Mouse (Mus musculus): ENCODE measurements around the gene Hsd3b7. TPM values are rescaled to one million over a fixed set of nuclear protein-coding genes. Genes with fewer than 3 reads are reported as not detected.

The Hsd3b7 gene
- 55.9 and 75.3 TPM in 2 replicates for polyA plus RNA-seq (2015; fragmentation: Nextera tagmentation; extraction: Ambion mirVana)

DNA sequence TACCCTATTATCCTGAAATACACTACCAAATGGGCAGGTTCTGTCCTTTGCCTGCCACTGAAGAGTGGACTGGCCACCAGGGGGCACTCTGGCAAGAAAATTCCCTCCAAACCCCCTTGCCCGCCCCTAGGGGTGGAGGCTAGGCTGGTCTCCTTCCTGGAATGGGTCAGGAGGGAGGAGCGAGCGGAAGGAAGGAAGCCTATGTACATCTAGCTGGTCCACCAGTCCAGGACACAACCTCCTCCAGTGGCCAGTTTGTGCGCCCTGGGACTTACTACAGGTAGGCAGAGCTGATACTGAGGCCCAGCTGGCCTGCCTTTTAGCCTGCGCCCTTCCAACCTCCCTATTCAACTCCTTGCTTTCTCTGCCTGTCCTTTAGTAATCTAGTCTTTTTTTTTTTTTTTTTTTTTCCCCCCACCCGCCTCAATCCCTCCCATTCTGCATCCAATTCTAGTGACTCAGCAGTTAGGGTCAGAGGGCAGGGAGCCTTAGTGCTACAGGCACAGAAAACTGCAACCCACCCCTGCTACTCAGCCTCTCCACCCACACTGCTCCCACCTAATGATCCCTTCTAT lies at the start of gene Hsd3b7:
Gene Hsd3b7, plus strand, starts transcription at position 170 of the 575 bp plus-strand sequence.
- H3K4me3 ChIP-seq (replicated peaks), result peak within 1 kb of the TSS; percentile 33
- peak; percentile 49 for ATAC-seq (ENCODE audit: insufficient read depth)
- H3K9me3 ChIP-seq (replicated peaks), result no peaks in the 10 kb centered on the region
- H3K27ac ChIP-seq (replicated peaks), result peak within 1 kb of the TSS; percentile 67
- peaks cover 51% of the 10 kb centered on the region for H3K36me3 ChIP-seq (replicated peaks)
- peaks cover 51% of the 10 kb centered on the region for H3K4me1 ChIP-seq (replicated peaks)
- peak within 1 kb of the TSS; percentile 56 for H3K4me2 ChIP-seq
- H3K9ac ChIP-seq, result no peak within 1 kb of the TSS
- 16% methylated on average over 6 of the region's 6 CpGs for WGBS (ENCODE audit: insufficient replicate concordance)
- no peaks in the 10 kb centered on the region for H3K27me3 ChIP-seq

DNA sequence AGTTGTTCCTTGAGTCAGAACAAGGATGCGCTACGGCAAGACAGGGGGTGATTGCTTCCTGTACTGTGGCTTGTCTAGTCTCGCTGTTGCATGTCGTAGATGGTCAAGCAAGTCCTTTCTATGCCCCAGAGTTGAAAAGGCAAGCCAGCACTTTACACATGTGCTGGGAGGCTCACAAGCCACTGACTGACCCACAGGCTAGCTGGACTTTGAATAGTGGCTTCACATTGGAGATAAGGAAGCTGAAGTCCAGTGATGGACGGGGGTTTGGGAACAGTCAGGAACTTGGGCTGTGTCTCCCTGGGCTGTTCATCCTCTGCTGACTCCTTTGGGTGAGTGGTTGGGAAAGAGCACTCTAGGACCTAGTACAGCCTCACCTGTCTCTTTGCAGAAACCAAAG lies 48.8 kb upstream of the Hsd3b7 start:
- Histone ChIP-seq H3K9me3 (replicated peaks) (no peaks in the 10 kb centered on the region), H3K4me1 (replicated peaks) (peaks cover 10% of the 10 kb centered on the region), H3K27ac (replicated peaks) (no peak overlapping the region), H3K36me3 (replicated peaks) (peaks cover 20% of the 10 kb centered on the region), H3K4me2 (no peak overlapping the region), H3K4me3 (replicated peaks) (no peak overlapping the region), H3K9ac (no peak overlapping the region), H3K27me3 (no peaks in the 10 kb centered on the region)
- WGBS (ENCODE audit: insufficient replicate concordance), result 81% methylated on average over 5 of the region's 5 CpGs
- ATAC-seq (ENCODE audit: insufficient read depth), result no peak

DNA sequence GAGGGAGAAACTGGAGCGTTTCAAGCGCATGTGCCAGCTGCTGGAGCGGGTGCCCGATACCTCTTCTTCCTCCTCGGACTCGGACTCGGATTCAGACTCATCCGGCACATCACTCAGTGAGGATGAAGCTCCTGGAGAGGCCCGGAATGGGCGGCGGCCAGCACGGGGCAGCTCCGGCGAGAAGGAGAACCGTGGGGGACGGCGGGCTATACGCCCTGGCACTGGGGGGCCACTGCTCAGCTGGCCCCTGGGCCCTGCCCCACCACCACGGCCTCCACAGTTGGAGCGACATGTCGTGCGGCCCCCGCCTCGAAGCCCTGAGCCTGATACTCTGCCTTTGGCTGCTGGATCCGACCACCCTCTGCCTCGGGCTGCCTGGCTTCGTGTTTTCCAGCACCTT lies 48.3 kb upstream of the Hsd3b7 start:
- WGBS (ENCODE audit: insufficient replicate concordance), result 85% methylated on average over 27 of the region's 27 CpGs
- peaks cover 20% of the 10 kb centered on the region for H3K36me3 ChIP-seq (replicated peaks)
- peaks cover 6% of the 10 kb centered on the region; the same call in 1 of the 2 replicates for H3K4me1 ChIP-seq (replicated peaks)
- no peak overlapping the region for H3K4me3 ChIP-seq (replicated peaks)
- H3K4me2 ChIP-seq, result no peak overlapping the region
- ATAC-seq (ENCODE audit: insufficient read depth), result no peak
- no peak overlapping the region for H3K27ac ChIP-seq (replicated peaks)
- no peaks in the 10 kb centered on the region for H3K9me3 ChIP-seq (replicated peaks)
- H3K9ac ChIP-seq, result no peak overlapping the region
- no peaks in the 10 kb centered on the region for H3K27me3 ChIP-seq

DNA sequence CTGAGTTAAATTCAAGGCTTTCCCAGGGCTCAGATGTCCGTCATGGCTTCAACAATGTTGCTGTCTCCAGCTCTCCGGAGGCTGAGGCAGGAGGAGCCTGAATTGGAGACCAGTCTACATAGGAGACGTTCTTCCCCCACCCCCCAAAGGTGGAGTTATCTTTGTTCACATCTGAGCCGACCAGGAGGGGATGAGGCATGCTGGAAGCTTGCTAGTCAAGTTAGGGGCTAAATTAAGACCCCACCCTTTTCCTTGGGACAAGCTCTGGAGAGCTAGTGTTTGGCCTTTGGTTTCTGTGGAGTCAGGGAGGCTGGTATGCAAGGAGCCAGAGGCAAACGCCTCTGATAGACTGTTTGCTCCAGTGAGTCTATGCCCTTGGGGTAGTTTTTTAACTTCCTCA lies 47.2 kb upstream of the Hsd3b7 start:
- Histone ChIP-seq H3K9me3 (replicated peaks) (no peaks in the 10 kb centered on the region), H3K4me2 (no peak overlapping the region), H3K9ac (no peak overlapping the region), H3K27ac (replicated peaks) (no peak overlapping the region), H3K27me3 (no peaks in the 10 kb centered on the region), H3K4me3 (replicated peaks) (no peak overlapping the region), H3K4me1 (replicated peaks) (no peaks in the 10 kb centered on the region), H3K36me3 (replicated peaks) (peaks cover 20% of the 10 kb centered on the region)
- no peak for ATAC-seq (ENCODE audit: insufficient read depth)
- WGBS (ENCODE audit: insufficient replicate concordance), result 57% methylated on average over 5 of the region's 5 CpGs

DNA sequence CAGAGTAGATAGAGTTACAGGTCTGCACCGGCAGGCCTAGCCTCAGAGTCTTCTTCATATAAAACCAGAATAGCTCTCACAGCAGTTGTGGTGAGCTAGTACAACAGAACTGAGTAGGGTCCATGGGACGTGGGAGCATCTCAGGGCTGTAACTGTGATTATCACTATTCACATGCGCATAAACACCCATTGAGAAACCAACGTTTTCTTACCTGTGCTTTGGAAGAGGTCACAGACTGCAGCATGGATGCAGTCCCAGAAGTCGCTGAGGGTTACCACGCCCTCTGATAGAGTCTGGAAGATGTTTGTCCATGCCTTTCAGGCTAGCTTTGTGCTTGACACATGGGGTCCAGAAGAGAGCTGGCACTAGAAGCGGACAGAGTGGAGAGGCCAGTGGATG lies 46.7 kb upstream of the Hsd3b7 start:
- Histone ChIP-seq H3K4me1 (replicated peaks) (no peaks in the 10 kb centered on the region), H3K27me3 (no peaks in the 10 kb centered on the region), H3K9me3 (replicated peaks) (no peaks in the 10 kb centered on the region), H3K4me2 (no peak overlapping the region), H3K27ac (replicated peaks) (no peak overlapping the region), H3K4me3 (replicated peaks) (no peak overlapping the region), H3K9ac (no peak overlapping the region), H3K36me3 (replicated peaks) (peaks cover 20% of the 10 kb centered on the region)
- ATAC-seq (ENCODE audit: insufficient read depth), result no peak
- 70% methylated on average over 7 of the region's 7 CpGs for WGBS (ENCODE audit: insufficient replicate concordance)

DNA sequence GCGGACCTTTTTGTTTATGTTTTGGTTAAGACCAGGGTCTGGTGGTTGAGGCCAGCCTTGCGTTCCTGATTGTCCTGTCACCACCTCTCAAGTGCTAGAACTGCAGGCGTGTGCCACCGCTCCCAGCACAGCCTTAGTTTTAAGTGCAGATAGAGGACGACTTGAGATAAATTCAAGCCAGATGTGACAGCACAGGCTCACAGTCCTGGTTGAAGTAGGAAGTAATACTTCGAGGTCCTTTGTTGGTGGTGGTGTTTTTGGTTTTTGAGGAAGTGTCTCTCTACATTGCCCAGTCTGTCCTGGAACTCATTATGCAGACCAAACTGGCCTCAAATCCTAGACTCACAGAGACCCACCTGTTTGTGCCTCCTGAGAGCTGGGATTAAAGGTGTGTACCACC lies 40.7 kb upstream of the Hsd3b7 start:
- Histone ChIP-seq H3K4me3 (replicated peaks) (no peak overlapping the region), H3K27me3 (no peaks in the 10 kb centered on the region), H3K36me3 (replicated peaks) (0 out of 2 replicates have a peak, but pooled peaks cover 5% of the 10 kb centered on the region), H3K9ac (no peak overlapping the region), H3K27ac (replicated peaks) (peak overlapping the region; percentile 21; the same call in 1 of the 2 replicates), H3K9me3 (replicated peaks) (no peaks in the 10 kb centered on the region), H3K4me2 (peak overlapping the region; percentile 8; the same call in 1 of the 2 replicates), H3K4me1 (replicated peaks) (peaks cover 13% of the 10 kb centered on the region)
- WGBS (ENCODE audit: insufficient replicate concordance), result 21% methylated on average over 6 of the region's 6 CpGs
- no peak for ATAC-seq (ENCODE audit: insufficient read depth)

DNA sequence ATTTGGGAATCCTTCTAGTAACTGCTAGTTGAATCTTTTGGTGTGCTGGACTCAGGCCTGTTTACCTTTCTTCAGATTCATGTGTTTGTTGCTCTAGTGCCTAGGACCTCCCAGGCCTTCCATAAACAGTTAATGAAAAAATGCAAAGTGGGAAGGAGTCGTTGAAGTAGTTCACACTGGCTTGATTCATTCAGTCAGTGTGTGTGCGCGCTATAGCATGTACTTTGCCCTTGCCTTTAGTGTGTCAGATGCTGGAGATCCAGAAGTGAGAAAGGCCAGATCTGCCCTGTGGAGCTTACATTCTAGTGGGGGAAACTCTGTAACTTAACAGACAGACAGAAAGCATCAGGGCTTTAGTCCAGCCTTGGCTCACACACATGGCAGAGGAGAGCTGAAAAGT lies 39.9 kb upstream of the Hsd3b7 start:
- H3K4me1 ChIP-seq (replicated peaks), result peaks cover 14% of the 10 kb centered on the region
- H3K9ac ChIP-seq, result no peak overlapping the region
- H3K4me3 ChIP-seq (replicated peaks), result no peak overlapping the region
- 0 out of 2 replicates have a peak, but pooled peaks cover 5% of the 10 kb centered on the region for H3K36me3 ChIP-seq (replicated peaks)
- 77% methylated on average over 3 of the region's 3 CpGs for WGBS (ENCODE audit: insufficient replicate concordance)
- no peak for ATAC-seq (ENCODE audit: insufficient read depth)
- H3K27ac ChIP-seq (replicated peaks), result no peak overlapping the region
- no peak overlapping the region for H3K4me2 ChIP-seq
- no peaks in the 10 kb centered on the region for H3K27me3 ChIP-seq
- no peaks in the 10 kb centered on the region for H3K9me3 ChIP-seq (replicated peaks)

DNA sequence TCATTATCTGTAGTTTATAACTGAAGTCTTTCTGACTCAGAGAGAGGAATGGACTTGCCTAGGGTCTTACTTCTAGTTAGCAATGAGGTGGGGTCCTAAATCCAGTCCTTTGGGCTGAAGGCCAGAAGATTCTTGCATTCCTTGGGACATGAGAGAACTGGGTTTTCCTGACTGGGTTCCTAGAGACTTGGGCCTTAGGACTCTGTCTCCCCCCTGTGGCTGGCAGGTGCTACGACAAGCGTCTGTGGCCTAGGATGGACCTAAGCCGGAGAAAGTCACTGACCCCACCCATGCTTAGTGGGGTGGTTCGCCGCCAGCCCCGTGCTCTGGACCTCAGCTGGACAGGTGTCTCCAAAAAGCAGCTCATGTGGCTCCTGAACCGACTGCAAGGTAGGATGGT lies 39.4 kb upstream of the Hsd3b7 start:
- H3K27me3 ChIP-seq, result no peaks in the 10 kb centered on the region
- no peaks in the 10 kb centered on the region for H3K9me3 ChIP-seq (replicated peaks)
- peaks cover 19% of the 10 kb centered on the region for H3K4me1 ChIP-seq (replicated peaks)
- no peak overlapping the region for H3K27ac ChIP-seq (replicated peaks)
- H3K36me3 ChIP-seq (replicated peaks), result 0 out of 2 replicates have a peak, but pooled peaks cover 5% of the 10 kb centered on the region
- WGBS (ENCODE audit: insufficient replicate concordance), result 15% methylated on average over 7 of the region's 7 CpGs
- no peak overlapping the region for H3K9ac ChIP-seq
- H3K4me2 ChIP-seq, result no peak overlapping the region
- no peak overlapping the region for H3K4me3 ChIP-seq (replicated peaks)
- peak; percentile 47; the same call in 1 of the 2 replicates for ATAC-seq (ENCODE audit: insufficient read depth)

DNA sequence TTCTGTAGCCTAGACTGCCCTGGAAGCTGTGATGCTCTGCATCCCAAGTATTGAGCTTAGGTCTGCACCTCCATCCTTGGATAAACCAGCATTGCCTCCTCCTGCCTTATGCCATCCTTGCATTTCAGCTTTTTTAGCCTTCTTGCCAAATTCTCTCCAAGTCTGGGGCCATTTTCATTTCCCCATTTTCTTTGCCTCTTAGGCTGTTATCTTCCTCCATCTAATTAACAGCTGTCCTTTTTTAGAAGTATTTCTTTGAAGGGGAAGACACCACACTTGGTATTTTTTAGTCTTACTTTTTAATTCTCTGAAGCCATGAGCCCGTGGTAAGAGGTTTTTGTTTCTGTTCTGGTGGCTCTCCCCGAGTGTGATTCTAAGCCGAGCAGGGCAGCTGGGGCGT lies 36.8 kb upstream of the Hsd3b7 start:
- 77% methylated on average over 4 of the region's 4 CpGs for WGBS (ENCODE audit: insufficient replicate concordance)
- Histone ChIP-seq H3K4me3 (replicated peaks) (no peak overlapping the region), H3K27ac (replicated peaks) (no peak overlapping the region), H3K36me3 (replicated peaks) (0 out of 2 replicates have a peak, but pooled peaks cover 5% of the 10 kb centered on the region), H3K9me3 (replicated peaks) (no peaks in the 10 kb centered on the region), H3K27me3 (no peaks in the 10 kb centered on the region), H3K9ac (no peak overlapping the region), H3K4me1 (replicated peaks) (peaks cover 46% of the 10 kb centered on the region), H3K4me2 (no peak overlapping the region)
- ATAC-seq (ENCODE audit: insufficient read depth), result no peak

DNA sequence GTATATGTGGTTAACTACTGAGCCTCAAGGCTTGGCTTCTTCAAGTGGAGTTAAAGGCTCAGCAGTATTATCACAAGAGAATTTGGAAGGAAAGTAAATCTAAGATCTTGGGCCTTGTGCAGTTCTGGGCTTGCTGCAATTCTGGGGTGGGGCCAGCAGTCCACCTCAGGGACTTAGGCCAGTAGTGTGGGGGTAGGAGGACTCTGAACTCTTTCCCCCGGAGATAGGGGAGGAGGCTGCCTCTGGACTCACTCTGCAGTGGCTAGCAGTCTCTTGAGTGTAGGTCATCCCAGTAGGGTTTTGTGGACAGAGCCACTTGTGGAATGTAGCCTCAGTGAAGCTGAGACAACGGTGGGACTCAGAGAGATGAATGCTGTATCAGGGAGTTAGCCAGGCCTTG lies 34.6 kb upstream of the Hsd3b7 start:
- Histone ChIP-seq H3K4me3 (replicated peaks) (no peak overlapping the region), H3K9ac (no peak overlapping the region), H3K9me3 (replicated peaks) (no peaks in the 10 kb centered on the region), H3K4me1 (replicated peaks) (peaks cover 58% of the 10 kb centered on the region), H3K27me3 (no peaks in the 10 kb centered on the region), H3K4me2 (no peak overlapping the region), H3K36me3 (replicated peaks) (0 out of 2 replicates have a peak, but pooled peaks cover 5% of the 10 kb centered on the region), H3K27ac (replicated peaks) (peak overlapping the region; percentile 97)
- no peak for ATAC-seq (ENCODE audit: insufficient read depth)
- 75% methylated on average over 2 of the region's 2 CpGs for WGBS (ENCODE audit: insufficient replicate concordance)

DNA sequence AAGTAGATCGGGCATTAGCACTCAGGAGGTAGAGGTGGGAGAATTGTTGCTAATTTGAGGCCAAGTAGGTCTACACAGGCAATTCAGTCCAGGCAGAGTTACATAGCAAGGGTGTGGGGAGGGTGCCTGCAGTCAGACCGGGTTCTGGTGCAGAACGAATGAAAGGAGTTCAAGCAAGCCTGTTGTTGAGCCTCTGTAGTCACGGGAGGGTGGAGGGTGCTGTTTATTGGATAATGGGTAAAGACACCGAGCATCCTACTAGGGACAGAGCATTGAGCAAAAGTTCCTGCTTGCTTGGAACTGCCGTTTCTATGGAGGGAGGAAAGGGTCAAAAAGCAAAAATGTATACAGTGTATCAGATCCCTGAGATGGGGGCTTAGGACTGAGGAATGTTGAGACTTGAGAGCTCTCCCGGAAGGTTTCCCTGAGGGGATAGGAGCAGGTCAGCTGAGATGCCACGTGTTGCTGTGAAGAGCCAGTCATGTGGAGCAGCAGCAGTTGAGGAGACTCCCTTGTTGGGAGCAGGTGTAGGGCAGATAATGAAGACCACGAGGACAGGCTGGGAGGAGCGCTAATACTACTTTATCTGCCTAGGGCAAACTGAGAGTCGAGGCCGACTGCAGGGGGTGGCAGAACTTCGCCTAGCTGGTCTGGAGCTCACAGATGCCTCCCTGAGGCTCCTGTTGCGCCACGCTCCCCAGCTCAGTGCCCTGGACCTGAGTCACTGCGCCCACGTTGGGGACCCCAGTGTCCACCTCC lies 33.4 kb upstream of the Hsd3b7 start:
- Histone ChIP-seq H3K27ac (replicated peaks) (peak overlapping the region; percentile 97), H3K4me2 (peak overlapping the region; percentile 93), H3K4me1 (replicated peaks) (peaks cover 66% of the 10 kb centered on the region), H3K9me3 (replicated peaks) (no peaks in the 10 kb centered on the region), H3K9ac (peak overlapping the region; percentile 78), H3K4me3 (replicated peaks) (peak overlapping the region; percentile 72), H3K27me3 (no peaks in the 10 kb centered on the region), H3K36me3 (replicated peaks) (0 out of 2 replicates have a peak, but pooled peaks cover 5% of the 10 kb centered on the region)
- 27% methylated on average over 17 of the region's 17 CpGs for WGBS (ENCODE audit: insufficient replicate concordance)
- ATAC-seq (ENCODE audit: insufficient read depth), result peak; percentile 92

Data from liver, embryonic 15.5 days (tissue).